In the genomic region with DNA sequence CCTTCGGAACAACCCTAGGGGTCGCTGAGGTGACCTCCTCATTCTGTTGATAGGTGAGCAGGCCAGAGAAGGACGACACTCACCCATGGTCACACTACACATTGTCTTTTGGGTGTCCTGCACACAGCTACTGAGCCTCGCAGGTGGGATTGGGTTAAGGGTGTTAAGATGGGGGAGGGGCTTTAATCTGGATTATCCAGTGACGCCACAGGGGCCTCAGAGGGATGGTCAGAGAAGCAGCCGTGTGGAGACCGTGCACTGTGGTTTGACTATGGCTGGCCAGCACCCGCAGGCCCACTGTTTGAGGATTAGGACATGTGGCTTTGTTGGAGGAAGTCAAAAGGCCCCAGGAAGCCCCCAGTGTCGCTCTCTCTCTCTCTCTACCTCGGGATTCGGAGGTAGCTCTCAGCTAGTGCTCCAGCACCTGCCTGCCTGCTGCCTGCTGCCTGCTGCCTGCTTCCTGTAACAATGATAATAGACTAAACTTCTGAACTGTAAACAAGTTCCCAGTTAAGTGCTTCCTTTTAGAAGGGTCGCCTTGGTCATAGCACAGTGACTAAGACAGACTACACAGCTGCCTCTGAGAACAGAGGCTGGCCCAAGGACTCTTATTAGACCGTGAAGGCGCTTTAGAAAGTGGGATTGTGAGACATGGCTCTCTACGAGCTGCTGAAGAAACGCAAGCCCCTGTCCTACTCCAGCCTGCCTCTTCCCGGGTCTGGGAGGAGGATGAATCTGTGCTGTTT, we compare ENCODE assay signal across 9 mouse cellular contexts. TPM values are rescaled to one million over a fixed set of nuclear protein-coding genes. Genes with fewer than 3 reads are reported as not detected.
DNase-seq lines count a peak whose midpoint lies in the region; ATAC-seq and TF ChIP-seq lines count a peak whose summit lies in the region.
"Had no signal": no experiment of that assay in that cellular context is flagged by ENCODE, and none has a peak within 500 bp of the region (broad histone marks: within the 10 kb centered on the region; RNA-seq: fewer than 3 reads in every experiment).

No protein-coding gene starts in this region.

- H3K79me2 ChIP-seq in heart, adult 2 months (replicated peaks; ENCODE audit: control insufficient read depth, insufficient read depth, low read length): 0 out of 2 replicates have a peak, but pooled peaks cover 2% of the 10 kb centered on the region

- peaks cover 65% of the 10 kb centered on the region for H3K4me1 ChIP-seq in heart, embryonic 12.5 days (replicated peaks)
- H3K4me1 ChIP-seq in heart, adult 2 months (ENCODE audit: control insufficient read depth, insufficient read depth, low read length): peaks cover 18% of the 10 kb centered on the region
- peaks cover 41% of the 10 kb centered on the region for H3K4me1 ChIP-seq in midbrain, embryonic 10.5 days
- H3K4me1 ChIP-seq in midbrain, embryonic 14.5 days (ENCODE audit: control insufficient read depth, insufficient read depth, low read length): peaks cover 3% of the 10 kb centered on the region; the same call in 1 of the 2 replicates
- peaks cover 68% of the 10 kb centered on the region for H3K4me1 ChIP-seq in limb, embryonic 13.5 days
- H3K4me1 ChIP-seq in stomach, postnatal 0 days (replicated peaks; ENCODE audit: control insufficient read depth, insufficient read depth): no peaks in the 10 kb centered on the region; the same call in 1 of the 2 replicates

- ATAC-seq in heart, embryonic 12.5 days (ENCODE audit: insufficient number of reproducible peaks, low FRiP score): no peak
- ATAC-seq in midbrain, embryonic 14.5 days (ENCODE audit: low FRiP score, low TSS enrichment): no peak
- no peak for ATAC-seq in limb, embryonic 13.5 days (ENCODE audit: low FRiP score, low read depth)
- ATAC-seq in stomach, postnatal 0 days (ENCODE audit: low FRiP score, low TSS enrichment): 0 out of 2 replicates have a peak, but pooled peaks have one; percentile 28

- H3K27me3 ChIP-seq in heart, embryonic 12.5 days (replicated peaks): no peaks in the 10 kb centered on the region
- H3K27me3 ChIP-seq in heart, adult 2 months (ENCODE audit: control insufficient read depth, insufficient read depth, low read length): no peaks in the 10 kb centered on the region
- no peaks in the 10 kb centered on the region for H3K27me3 ChIP-seq in midbrain, embryonic 10.5 days (ENCODE audit: low read depth, poor library complexity, severe bottlenecking)
- H3K27me3 ChIP-seq in midbrain, embryonic 14.5 days (ENCODE audit: control insufficient read depth, insufficient read depth, low read length): no peaks in the 10 kb centered on the region
- H3K27me3 ChIP-seq in limb, embryonic 13.5 days: no peaks in the 10 kb centered on the region
- H3K27me3 ChIP-seq in stomach, postnatal 0 days (ENCODE audit: control insufficient read depth, insufficient read depth, low read length): no peaks in the 10 kb centered on the region

- intact Hi-C loops in heart, adult 2 months (cut with DNase I): no loop called here
- intact Hi-C loops in gastrocnemius, postnatal 36 days (cut with DNase I): no loop called here

- TF ChIP-seq EP300 in heart, adult 2 months (IDR thresholded peaks at IDR 0.05; ENCODE audit: insufficient read depth, low read depth, low read length): no peak
- TF ChIP-seq EP300 in stomach, postnatal 0 days (optimal IDR thresholded peaks at IDR 0.05): no peak

- H3K9me3 ChIP-seq in heart, embryonic 12.5 days (replicated peaks): no peaks in the 10 kb centered on the region
- H3K9me3 ChIP-seq in midbrain, embryonic 10.5 days (replicated peaks): no peaks in the 10 kb centered on the region
- no peaks in the 10 kb centered on the region for H3K9me3 ChIP-seq in midbrain, embryonic 14.5 days (ENCODE audit: control insufficient read depth, low read length)
- no peaks in the 10 kb centered on the region for H3K9me3 ChIP-seq in limb, embryonic 13.5 days
- no peaks in the 10 kb centered on the region for H3K9me3 ChIP-seq in stomach, postnatal 0 days (ENCODE audit: control insufficient read depth, low read length)

- TF ChIP-seq CTCF in heart, adult 2 months (IDR thresholded peaks at IDR 0.05): no peak
- TF ChIP-seq CTCF in stomach, postnatal 0 days (IDR thresholded peaks at IDR 0.05; ENCODE audit: low read depth): no peak

- peaks cover 10% of the 10 kb centered on the region for H3K36me3 ChIP-seq in heart, embryonic 12.5 days
- no peaks in the 10 kb centered on the region for H3K36me3 ChIP-seq in heart, adult 2 months (ENCODE audit: control insufficient read depth, insufficient read depth, low read length)
- peaks cover 2% of the 10 kb centered on the region; the same call in 1 of the 2 replicates for H3K36me3 ChIP-seq in midbrain, embryonic 10.5 days
- no peaks in the 10 kb centered on the region for H3K36me3 ChIP-seq in midbrain, embryonic 14.5 days (ENCODE audit: control insufficient read depth, insufficient read depth, low read length)
- peaks cover 30% of the 10 kb centered on the region for H3K36me3 ChIP-seq in limb, embryonic 13.5 days
- peaks cover 4% of the 10 kb centered on the region for H3K36me3 ChIP-seq in stomach, postnatal 0 days (ENCODE audit: control insufficient read depth, insufficient read depth, low read length)

- H3K4me2 ChIP-seq in heart, embryonic 12.5 days: no peak overlapping the region
- H3K4me2 ChIP-seq in midbrain, embryonic 14.5 days (ENCODE audit: low read length): no peak overlapping the region
- H3K4me2 ChIP-seq in limb, embryonic 13.5 days (replicated peaks): no peak overlapping the region
- no peak overlapping the region for H3K4me2 ChIP-seq in stomach, postnatal 0 days (replicated peaks; ENCODE audit: low read depth)

- 0 out of 2 replicates have a peak overlapping the region, but pooled peaks have one; percentile 39 for H3K9ac ChIP-seq in heart, embryonic 12.5 days
- H3K9ac ChIP-seq in heart, adult 2 months (ENCODE audit: low read depth, low read length): no peak overlapping the region
- no peak overlapping the region for H3K9ac ChIP-seq in midbrain, embryonic 14.5 days (replicated peaks; ENCODE audit: low read length)
- H3K9ac ChIP-seq in limb, embryonic 13.5 days: peak overlapping the region; percentile 5; the same call in 1 of the 2 replicates
- no peak overlapping the region; the same call in 1 of the 2 replicates for H3K9ac ChIP-seq in stomach, postnatal 0 days (ENCODE audit: low read length)

- 45% methylated on average over 17 of the region's 17 CpGs for WGBS in heart, embryonic 12.5 days
- WGBS in heart, adult 2 months: 62% methylated on average over 17 of the region's 17 CpGs
- WGBS in midbrain, embryonic 10.5 days: 25% methylated on average over 17 of the region's 17 CpGs
- 16% methylated on average over 17 of the region's 17 CpGs for WGBS in midbrain, embryonic 14.5 days
- 58% methylated on average over 17 of the region's 17 CpGs for WGBS in limb, embryonic 13.5 days
- 52% methylated on average over 17 of the region's 17 CpGs for WGBS in stomach, postnatal 0 days

- H3K27ac ChIP-seq in heart, embryonic 12.5 days (ENCODE audit: poor library complexity, severe bottlenecking): peak overlapping the region; percentile 56
- no peak overlapping the region for H3K27ac ChIP-seq in heart, adult 2 months
- H3K27ac ChIP-seq in midbrain, embryonic 10.5 days (replicated peaks): peak overlapping the region; percentile 72
- no peak overlapping the region for H3K27ac ChIP-seq in midbrain, embryonic 14.5 days (replicated peaks; ENCODE audit: low read depth, low read length)
- no peak overlapping the region for H3K27ac ChIP-seq in limb, embryonic 13.5 days
- 0 out of 2 replicates have a peak overlapping the region, but pooled peaks have one; percentile 4 for H3K27ac ChIP-seq in stomach, postnatal 0 days (replicated peaks)

- no peak for DNase-seq in heart, adult 2 months
- DNase-seq in midbrain, embryonic 10.5 days (ENCODE audit: low spot score): peak; percentile 30
- no peak for DNase-seq in midbrain, embryonic 14.5 days
- DNase-seq in stomach, postnatal 0 days (ENCODE audit: low spot score): no peak
- no peak for DNase-seq in gastrocnemius, postnatal 36 days
- DNase-seq in cerebellum, adult 8-10 months: no peak
- DNase-seq: gastrocnemius, postnatal 25 days had no signal

- H3K4me3 ChIP-seq in heart, embryonic 12.5 days: no peak overlapping the region
- no peak overlapping the region for H3K4me3 ChIP-seq in heart, adult 2 months
- no peak overlapping the region for H3K4me3 ChIP-seq in midbrain, embryonic 10.5 days
- H3K4me3 ChIP-seq in midbrain, embryonic 14.5 days (replicated peaks; ENCODE audit: low read depth, low read length): no peak overlapping the region
- no peak overlapping the region for H3K4me3 ChIP-seq in limb, embryonic 13.5 days
- no peak overlapping the region for H3K4me3 ChIP-seq in stomach, postnatal 0 days (ENCODE audit: low read depth, low read length)

- no peak for TF ChIP-seq POLR2A in heart, adult 2 months (IDR thresholded peaks at IDR 0.05; ENCODE audit: insufficient read depth, low read depth, low read length)

RNA-seq across cellular contexts. Expression of gene Ldlrap1, which starts 14.1 kb away (rescaled TPM):
- 16.5 and 17.8 TPM in 2 replicates for polyA plus RNA-seq in heart, embryonic 12.5 days (2016; fragmentation: Nextera tagmentation; extraction: Ambion mirVana)
- total RNA-seq in heart, adult 2 months (2021): 10 to 100 TPM; 11.5 to 12.6 TPM
- polyA plus RNA-seq in heart, adult 2 months (2012; rRNA removed): 12.4 and 14.1 TPM in 2 replicates
- polyA plus RNA-seq in midbrain, embryonic 10.5 days (2016; fragmentation: Nextera tagmentation; extraction: Ambion mirVana): 8.6 and 9.3 TPM in 2 replicates
- polyA plus RNA-seq in midbrain, embryonic 14.5 days (2014; fragmentation: Nextera tagmentation; extraction: Ambion mirVana): 0.69 and 1.9 TPM in 2 replicates
- polyA plus RNA-seq in limb, embryonic 13.5 days (2015; fragmentation: Nextera tagmentation; extraction: Ambion mirVana): 22.0 and 24.5 TPM in 2 replicates
- 18.8 and 19.5 TPM in 2 replicates for polyA plus RNA-seq in stomach, postnatal 0 days (2015; fragmentation: Nextera tagmentation; extraction: Ambion mirVana)
- total RNA-seq in gastrocnemius, postnatal 36 days (2021): 1 to 10 TPM; 4.0 to 6.1 TPM

RNA-seq across cellular contexts. Expression of gene Man1c1, which starts 49.6 kb away (rescaled TPM):
- polyA plus RNA-seq in heart, embryonic 12.5 days (2016; fragmentation: Nextera tagmentation; extraction: Ambion mirVana): 11.6 and 12.2 TPM in 2 replicates
- 10 to 100 TPM; 24.8 to 28.4 TPM for total RNA-seq in heart, adult 2 months (2021)
- 14.1 and 17.6 TPM in 2 replicates for polyA plus RNA-seq in heart, adult 2 months (2012; rRNA removed)
- polyA plus RNA-seq in midbrain, embryonic 10.5 days (2016; fragmentation: Nextera tagmentation; extraction: Ambion mirVana): 2.8 and 3.1 TPM in 2 replicates
- 3.9 and 4.9 TPM in 2 replicates for polyA plus RNA-seq in midbrain, embryonic 14.5 days (2014; fragmentation: Nextera tagmentation; extraction: Ambion mirVana)
- 2.9 and 3.5 TPM in 2 replicates for polyA plus RNA-seq in limb, embryonic 13.5 days (2015; fragmentation: Nextera tagmentation; extraction: Ambion mirVana)
- polyA plus RNA-seq in stomach, postnatal 0 days (2015; fragmentation: Nextera tagmentation; extraction: Ambion mirVana): 1.5 TPM in 2 replicates
- total RNA-seq in gastrocnemius, postnatal 36 days (2021): 1 to 10 TPM; 3.1 to 3.8 TPM

Comparison
In these comparisons a context has a peak if more than half of its experiments do, and no peak if none do; other contexts are left out.
1. H3K27ac ChIP-seq: peak in heart, embryonic 12.5 days (single experiment), midbrain, embryonic 10.5 days (single experiment) and stomach, postnatal 0 days (single experiment); none in heart, adult 2 months (single experiment), midbrain, embryonic 14.5 days (single experiment) and limb, embryonic 13.5 days (single experiment).
2. H3K9ac ChIP-seq: peak in heart, embryonic 12.5 days (single experiment) and limb, embryonic 13.5 days (single experiment); none in heart, adult 2 months (single experiment), midbrain, embryonic 14.5 days (single experiment) and stomach, postnatal 0 days (single experiment).